Mouse (Mus musculus) erythroblast, adult 5-6 weeks (primary cell): ENCODE data around the gene Isoc2b. TPM values are rescaled to one million over a fixed set of nuclear protein-coding genes. Genes with fewer than 3 reads are reported as not detected.
"Not testable (repeated sequence)": the region's sequence is repeated elsewhere in the genome, so short reads cannot be mapped to it uniquely, and the experiment has no call there.

Experiments
- ATAC-seq: replicated peaks from 2 replicates; pipeline ENCODE4 v1.8.0; 2016; ENCODE audit warnings: moderate number of reproducible peaks, mild to moderate bottlenecking, moderate TSS enrichment, inconsistent platforms; ENCODE audit not compliant: poor library complexity, low FRiP score, severe bottlenecking
- total RNA-seq, 2 experiments: library from RNA; stranded (forward) in 1 of 2; stranded (reverse) in 1 of 2; fragments of 150-400 nt in 1 of 2; fragments of 200-764, 138-1000 nt in 1 of 2; gene quantifications; 2 replicates each; pipeline versions ENCODE4 v1.2.3 to v1.2.4; 2015 to 2017; ENCODE audit warnings: low replicate concordance in 2 of 2

Gene Isoc2b
- total RNA-seq (2015; ENCODE audit: low replicate concordance): 2.3 and 3.3 TPM in 2 replicates
- total RNA-seq (2017; ENCODE audit: low replicate concordance): 5.1 and 13.9 TPM in 2 replicates

GRCm38 (mm10) chr7:4870133-4870532 lies at the start of gene Isoc2b:
Gene Isoc2b, minus strand, starts transcription at chr7:4870258.
- ATAC-seq: no peak

DNA sequence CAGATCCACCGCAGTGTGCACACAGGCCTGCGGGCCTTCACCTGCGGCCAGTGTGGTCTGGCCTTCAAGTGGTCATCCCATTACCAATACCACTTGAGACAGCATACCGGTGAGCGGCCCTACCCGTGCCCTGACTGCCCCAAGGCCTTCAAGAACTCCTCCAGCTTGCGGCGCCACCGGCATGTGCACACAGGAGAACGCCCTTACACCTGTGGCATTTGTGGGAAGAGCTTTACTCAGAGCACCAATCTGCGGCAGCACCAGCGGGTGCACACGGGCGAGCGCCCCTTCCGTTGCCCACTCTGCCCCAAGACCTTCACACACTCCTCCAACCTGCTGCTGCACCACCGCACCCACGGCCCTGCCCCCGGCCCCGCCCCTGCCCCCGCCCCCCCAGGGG lies 49.0 kb upstream of the Isoc2b start:
- no peak for ATAC-seq

DNA sequence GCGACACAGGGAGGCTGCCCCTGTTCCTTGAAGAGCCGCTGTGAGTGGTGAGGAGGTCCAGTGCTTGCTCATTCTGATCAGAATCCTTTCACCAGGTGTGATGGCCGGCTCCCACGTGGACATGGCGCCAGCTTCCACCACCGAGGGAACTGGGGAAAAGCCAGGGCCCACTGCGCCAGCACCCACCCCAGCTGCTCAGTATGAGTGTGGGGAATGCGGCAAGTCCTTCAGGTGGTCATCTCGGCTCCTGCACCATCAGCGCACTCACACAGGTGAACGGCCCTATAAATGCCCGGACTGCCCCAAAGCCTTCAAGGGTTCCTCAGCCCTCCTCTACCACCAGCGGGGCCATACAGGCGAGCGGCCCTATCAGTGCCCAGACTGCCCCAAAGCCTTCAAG lies 48.6 kb upstream of the Isoc2b start:
- no peak for ATAC-seq

GRCm38 (mm10) chr7:4917494-4917893 lies 47.4 kb upstream of the Isoc2b start:
- no peak for ATAC-seq

DNA sequence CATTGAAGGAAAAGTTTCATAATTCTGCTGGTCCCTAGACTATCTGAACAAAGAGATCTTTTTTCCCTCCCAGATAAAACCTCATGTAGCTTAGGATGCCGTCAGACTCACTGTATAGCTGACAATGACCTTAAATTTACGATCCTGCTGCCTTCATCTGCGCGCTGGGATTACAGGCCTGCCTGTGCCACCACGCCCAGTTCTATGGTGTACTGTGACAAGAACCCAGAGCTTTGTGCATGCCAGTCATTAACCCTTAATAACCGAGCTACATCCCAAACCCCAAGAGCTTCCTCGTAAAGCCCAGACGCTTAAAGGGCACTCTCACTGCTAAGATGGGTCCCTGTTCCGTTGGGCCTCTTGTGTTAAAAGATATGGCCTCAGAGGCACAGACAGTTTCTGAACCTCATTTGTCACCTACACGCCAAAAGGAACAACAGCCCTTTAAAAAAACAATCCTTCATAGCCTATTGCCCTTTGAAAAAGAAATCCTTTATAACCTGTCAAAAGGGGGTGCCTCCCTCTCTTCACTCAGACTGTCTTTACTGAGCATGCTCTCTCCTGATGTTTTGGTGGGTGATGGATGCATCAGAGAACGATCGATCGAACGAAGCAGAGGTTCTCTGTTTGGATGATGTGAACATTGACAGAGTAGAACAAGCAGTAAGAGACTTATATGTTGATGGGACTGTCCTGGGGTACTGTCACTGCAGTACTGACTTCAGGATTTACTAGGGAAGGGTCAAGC lies 45.8 kb upstream of the Isoc2b start:
- ATAC-seq: peak; percentile 65

GRCm38 (mm10) chr7:4915007-4915665 lies 45.1 kb upstream of the Isoc2b start, which contains the start of gene Zfp628:
Gene Zfp628, plus strand, starts transcription at chr7:4915217.
- ATAC-seq: peak; percentile 89

GRCm38 (mm10) chr7:4912248-4912647 lies 42.2 kb upstream of the Isoc2b start:
- no peak for ATAC-seq

GRCm38 (mm10) chr7:4911561-4911960 lies 41.5 kb upstream of the Isoc2b start:
- no peak for ATAC-seq

GRCm38 (mm10) chr7:4906466-4906950 lies 36.5 kb upstream of the Isoc2b start, which contains the start of gene Gm36210:
Gene Gm36210, minus strand, starts transcription at chr7:4906516.
- no peak for ATAC-seq

DNA sequence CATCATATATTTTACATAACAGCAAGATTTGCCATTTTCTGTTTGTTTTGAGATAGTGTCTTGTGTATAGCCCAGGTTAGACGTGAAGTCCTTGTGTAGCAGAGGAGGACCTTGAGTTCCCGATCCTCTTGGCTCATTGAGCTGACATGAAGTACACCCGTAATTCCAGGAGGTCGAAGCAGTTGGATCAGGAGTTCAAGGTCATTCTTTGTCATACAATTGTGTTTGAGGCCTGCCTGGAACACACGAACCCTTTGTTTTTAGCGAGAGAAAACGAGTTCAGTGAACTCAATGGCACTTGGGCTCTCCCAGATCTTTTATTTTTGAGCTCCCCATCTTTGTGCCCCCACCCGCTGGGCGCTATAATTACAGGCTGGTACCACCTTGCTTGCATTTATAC lies 32.3 kb upstream of the Isoc2b start:
- no peak for ATAC-seq

DNA sequence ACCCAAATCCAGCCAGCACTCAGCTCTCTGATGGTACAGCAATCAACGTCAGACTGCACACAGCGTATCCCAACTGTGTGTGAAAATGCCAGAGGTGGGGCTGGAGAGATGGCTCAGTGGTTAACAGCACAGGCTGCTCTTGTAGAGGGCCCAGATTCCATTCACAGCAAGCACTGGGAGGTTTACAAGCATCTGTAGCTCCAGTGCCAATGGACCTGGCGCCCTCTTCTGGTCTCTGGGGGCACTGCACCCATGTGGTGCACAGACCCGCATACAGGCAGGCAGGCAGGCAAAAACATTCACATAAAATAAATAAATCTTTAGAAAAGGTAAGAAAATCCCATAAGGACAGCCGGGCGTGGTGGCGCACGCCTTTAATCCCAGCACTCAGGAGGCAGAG lies 31.1 kb upstream of the Isoc2b start:
- peak; percentile 68 for ATAC-seq

DNA sequence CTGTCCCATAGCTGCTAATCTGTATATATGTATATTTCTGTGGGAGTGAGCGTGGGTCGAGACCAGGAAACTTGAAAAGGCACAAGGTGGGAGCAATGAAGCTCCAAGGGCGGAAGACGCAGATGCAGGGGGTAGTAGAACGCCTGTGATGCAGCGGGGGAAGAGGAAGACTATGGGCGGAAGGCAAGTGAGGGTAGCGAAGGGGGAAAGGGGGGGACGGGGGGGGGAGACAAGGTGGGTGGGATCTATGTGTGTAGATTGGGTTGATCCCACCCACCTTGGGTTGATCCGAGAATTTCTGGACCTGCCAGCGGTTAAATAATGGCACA lies 30.4 kb upstream of the Isoc2b start:
- ATAC-seq: no peak

- ATAC-seq: no peak; the same call in 1 of the 2 replicates
Measured at GRCm38 (mm10) chr7:4899649-4900522, 29.8 kb upstream of the Isoc2b start.

DNA sequence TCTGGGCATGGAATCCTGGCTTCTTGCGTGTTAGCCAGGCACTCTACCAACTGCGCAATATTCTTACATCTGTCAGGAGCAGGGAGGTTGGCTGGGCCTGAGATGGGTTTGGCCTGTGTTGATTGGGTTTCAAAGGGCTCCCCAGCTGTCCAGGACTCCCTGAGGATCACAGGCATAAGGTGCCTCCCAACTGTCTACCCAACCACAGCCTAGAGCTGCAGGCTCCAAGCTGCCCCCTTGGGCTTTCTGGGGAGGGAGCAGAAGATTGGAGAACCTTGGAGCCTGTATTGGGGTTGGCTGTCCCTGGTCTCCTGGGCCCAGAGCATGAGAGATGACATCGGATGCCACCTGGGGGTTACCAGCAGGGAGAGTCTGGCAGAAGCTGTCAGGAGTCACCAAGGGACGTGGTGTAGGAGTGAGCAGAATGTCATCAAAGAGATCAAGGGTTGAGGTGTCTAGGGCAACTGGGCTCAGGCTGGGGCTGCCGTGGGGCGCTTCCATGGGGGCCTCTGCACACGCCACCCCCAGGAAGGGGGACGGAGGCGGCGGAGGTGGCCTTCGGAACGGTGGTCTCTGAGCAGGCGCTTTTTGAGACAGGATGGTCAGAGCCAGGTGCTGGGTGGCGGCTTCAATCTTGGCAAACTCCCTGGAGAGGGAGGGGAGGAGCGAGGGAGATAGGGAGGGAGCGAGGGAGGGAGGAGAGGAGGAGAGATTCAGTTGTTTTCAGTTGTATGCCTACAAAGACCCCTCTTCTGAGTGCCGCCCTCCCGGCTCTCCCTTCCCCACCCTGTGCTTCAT lies 29.0 kb upstream of the Isoc2b start:
- ATAC-seq: no peak

- no peak for ATAC-seq
Measured at GRCm38 (mm10) chr7:4895186-4895585, 25.1 kb upstream of the Isoc2b start.

DNA sequence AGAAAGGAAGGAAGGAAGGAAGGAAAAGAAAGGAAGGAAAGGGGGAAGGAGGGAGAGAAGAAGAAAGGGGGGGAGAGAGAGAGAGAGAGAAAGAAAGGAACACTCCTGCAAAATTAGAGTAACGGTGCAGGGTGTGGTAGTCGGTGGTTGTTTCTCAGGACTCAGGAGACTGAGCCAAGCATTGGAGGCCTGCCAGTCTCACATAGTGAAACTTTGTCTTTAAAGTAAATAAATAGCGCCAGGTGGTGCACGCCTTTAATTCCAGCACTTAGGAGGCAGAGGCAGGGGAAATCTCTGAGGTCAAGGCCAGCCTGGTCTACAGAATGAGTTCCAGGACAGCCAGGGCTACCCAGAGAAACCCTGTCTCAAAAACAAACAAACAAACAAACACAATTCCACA lies 16.6 kb upstream of the Isoc2b start:
- ATAC-seq: no peak

- ATAC-seq: not testable (repeated sequence)
Measured at GRCm38 (mm10) chr7:4879036-4879435, 9.0 kb upstream of the Isoc2b start.

- 0 out of 2 replicates have a peak, but pooled peaks have one; percentile 47 for ATAC-seq
Measured at GRCm38 (mm10) chr7:4878186-4878585, 8.1 kb upstream of the Isoc2b start.

DNA sequence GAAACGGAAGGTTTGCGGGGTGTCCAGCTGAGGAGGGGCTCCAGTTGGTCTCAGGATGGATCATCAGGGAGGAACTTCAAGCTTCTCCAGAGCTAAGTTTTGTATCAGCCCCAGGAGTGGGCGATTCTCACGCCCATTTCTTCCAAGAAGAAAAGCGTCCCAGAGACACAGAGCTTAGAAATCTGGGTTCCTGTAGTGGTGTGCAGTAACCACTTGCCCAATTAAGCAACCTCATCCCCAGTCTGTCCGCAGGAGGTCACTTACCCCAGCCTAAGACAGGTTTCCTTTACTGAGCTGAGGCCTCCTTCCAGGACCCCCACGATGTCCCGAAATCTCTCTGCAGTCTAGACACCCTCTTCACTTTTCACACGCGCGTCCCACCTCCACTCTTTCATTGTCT lies 7.2 kb upstream of the Isoc2b start:
- 0 out of 2 replicates have a peak, but pooled peaks have one; percentile 11 for ATAC-seq
